Mouse (Mus musculus): Measurements from ENCODE around the gene Ppp1r9b. TPM values are rescaled to one million over a fixed set of nuclear protein-coding genes. Genes with fewer than 3 reads are reported as not detected.
"Not testable (repeated sequence)": the region's sequence is repeated elsewhere in the genome, so short reads cannot be mapped to it uniquely, and the experiment has no call there.

The Ppp1r9b gene
- polyA plus RNA-seq, 1 experiment from 2014 or later, result 20.8 TPM

DNA sequence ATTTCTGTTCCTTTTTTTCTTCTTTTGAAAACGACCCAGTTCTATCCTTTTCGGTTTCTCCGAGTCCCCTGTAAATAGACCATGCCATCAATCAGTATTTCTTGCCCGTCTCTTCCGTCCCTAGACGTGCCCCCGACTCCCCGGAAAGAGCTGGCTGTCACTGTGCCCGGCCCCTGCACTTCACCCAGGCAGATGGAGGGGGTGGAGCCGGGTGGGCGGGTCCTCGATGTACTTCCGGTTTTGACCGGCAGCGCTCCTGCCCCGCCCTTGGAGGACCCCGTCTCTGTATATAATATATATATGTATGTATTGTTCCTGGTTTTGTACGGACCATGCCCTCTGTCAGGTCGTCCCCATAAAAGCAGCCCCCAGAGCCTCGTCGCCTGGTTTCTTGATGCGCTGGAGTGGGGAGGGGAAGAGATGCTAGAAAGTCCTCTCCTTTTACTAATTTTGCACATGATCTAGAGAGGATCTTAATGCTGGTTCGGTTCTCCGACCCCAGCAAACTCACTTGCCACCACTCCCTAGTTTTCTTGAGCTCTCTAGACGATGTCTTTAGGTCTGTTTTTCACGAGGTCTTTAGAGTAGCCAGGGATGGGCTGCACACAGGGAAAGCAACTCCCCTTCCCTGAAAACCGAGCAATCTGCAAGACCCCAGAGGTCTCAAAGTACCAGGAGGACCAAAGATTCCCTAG lies 15.8 kb downstream of the Ppp1r9b start:
- Histone ChIP-seq H3K36me3 (ENCODE audit: control insufficient read depth, insufficient read depth, low read length) (peaks cover 42% of the 10 kb centered on the region), H3K27me3 (replicated peaks; ENCODE audit: control insufficient read depth, insufficient read depth, low read length) (no peaks in the 10 kb centered on the region), H3K4me1 (ENCODE audit: control insufficient read depth, insufficient read depth, low read length) (peaks cover 23% of the 10 kb centered on the region), H3K9me3 (replicated peaks; ENCODE audit: control insufficient read depth, low read length) (no peaks in the 10 kb centered on the region), H3K4me2 (ENCODE audit: low read length) (peak overlapping the region; percentile 68), H3K27ac (ENCODE audit: low read depth, low read length) (peak overlapping the region; percentile 80), H3K4me3 (ENCODE audit: low read depth, low read length) (peak overlapping the region; percentile 30), H3K9ac (ENCODE audit: low read length) (peak overlapping the region; percentile 60)
- 1% methylated on average over 27 of the region's 27 CpGs for WGBS
- ATAC-seq (peak; percentile 58), DNase-seq (ENCODE audit: low spot score) (peak; percentile 90)

DNA sequence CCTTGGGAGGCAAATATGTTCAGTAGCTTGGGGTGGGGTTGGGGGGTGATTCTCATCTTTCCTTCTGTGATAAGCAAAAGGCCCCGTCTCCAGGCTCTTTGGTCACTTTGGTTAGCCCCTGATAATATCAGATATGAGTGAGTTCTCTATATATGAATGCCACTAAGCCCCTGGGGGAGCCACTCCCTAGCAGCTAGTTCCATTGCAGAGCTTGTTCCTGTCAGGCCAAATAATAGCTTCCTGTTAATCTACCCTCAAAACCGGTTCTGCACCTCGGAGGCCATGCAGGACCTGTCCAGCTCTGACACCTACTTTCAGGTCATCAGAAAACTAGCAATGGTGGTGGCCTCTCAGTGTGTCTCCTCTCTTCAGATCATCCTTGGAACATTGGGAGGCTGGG lies 16.6 kb downstream of the Ppp1r9b start:
- ATAC-seq, result no peak
- H3K4me2 ChIP-seq (ENCODE audit: low read length), result peak overlapping the region; percentile 68
- H3K27ac ChIP-seq (ENCODE audit: low read depth, low read length), result peak overlapping the region; percentile 80
- no peaks in the 10 kb centered on the region for H3K9me3 ChIP-seq (replicated peaks; ENCODE audit: control insufficient read depth, low read length)
- H3K4me1 ChIP-seq (ENCODE audit: control insufficient read depth, insufficient read depth, low read length), result peaks cover 31% of the 10 kb centered on the region
- H3K27me3 ChIP-seq (replicated peaks; ENCODE audit: control insufficient read depth, insufficient read depth, low read length), result no peaks in the 10 kb centered on the region
- WGBS, result 81% methylated on average over 3 of the region's 3 CpGs
- H3K9ac ChIP-seq (ENCODE audit: low read length), result 0 out of 2 replicates have a peak overlapping the region, but pooled peaks have one; percentile 60
- no peak overlapping the region for H3K4me3 ChIP-seq (ENCODE audit: low read depth, low read length)
- DNase-seq (ENCODE audit: low spot score), result no peak
- H3K36me3 ChIP-seq (ENCODE audit: control insufficient read depth, insufficient read depth, low read length), result peaks cover 35% of the 10 kb centered on the region

DNA sequence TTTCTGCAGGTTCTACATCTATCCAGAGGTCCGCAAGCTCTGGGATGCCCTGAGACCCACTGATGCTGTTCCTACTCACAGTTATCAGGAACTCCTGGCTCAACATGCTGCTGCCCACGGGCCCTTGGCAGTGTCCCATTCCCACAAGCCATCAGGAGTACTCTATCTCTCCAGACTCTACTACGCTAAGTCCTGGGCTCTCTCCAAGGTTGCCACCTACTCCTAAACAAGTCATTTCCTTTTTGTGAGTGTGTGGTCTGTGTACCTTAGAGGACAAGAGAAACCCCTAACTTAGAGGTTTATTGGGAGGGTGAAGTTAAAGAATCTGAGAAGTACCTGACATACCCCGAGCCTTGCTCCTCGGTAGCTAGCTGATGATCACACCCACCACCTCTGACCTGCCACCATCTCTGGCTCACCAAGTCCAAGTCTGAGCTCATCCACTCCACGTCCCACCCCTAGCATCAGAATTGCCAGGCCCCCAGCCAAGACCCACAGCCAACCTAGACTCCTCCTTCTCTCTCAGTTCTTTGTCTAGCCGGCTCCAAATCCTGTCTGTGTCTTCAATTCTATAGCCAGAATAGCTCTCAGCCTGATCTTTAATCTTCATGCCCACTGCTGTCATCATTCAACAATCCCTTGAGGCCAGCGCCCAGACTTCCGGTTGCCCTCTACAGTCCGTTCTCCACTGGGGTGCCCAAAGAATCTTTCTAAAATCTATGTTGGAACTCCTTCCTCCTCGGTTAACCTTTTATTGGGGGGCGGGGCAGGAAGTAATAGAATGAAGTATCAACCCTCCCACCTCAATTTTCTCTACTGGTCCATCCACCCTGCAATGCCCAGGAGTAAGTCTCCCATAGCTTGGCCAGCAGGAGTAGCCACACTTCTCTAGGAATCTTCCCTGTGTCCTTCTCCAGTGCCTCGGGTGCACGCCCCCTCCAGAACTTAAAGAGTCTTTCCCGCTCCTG lies 18.1 kb downstream of the Ppp1r9b start:
- peak; percentile 59 for DNase-seq (ENCODE audit: low spot score)
- peaks cover 20% of the 10 kb centered on the region for H3K36me3 ChIP-seq (ENCODE audit: control insufficient read depth, insufficient read depth, low read length)
- H3K27ac ChIP-seq (ENCODE audit: low read depth, low read length), result peak overlapping the region; percentile 98
- H3K4me1 ChIP-seq (ENCODE audit: control insufficient read depth, insufficient read depth, low read length), result peaks cover 43% of the 10 kb centered on the region
- peak overlapping the region; percentile 91 for H3K4me3 ChIP-seq (ENCODE audit: low read depth, low read length)
- no peaks in the 10 kb centered on the region for H3K9me3 ChIP-seq (replicated peaks; ENCODE audit: control insufficient read depth, low read length)
- H3K27me3 ChIP-seq (replicated peaks; ENCODE audit: control insufficient read depth, insufficient read depth, low read length), result no peaks in the 10 kb centered on the region
- H3K9ac ChIP-seq (ENCODE audit: low read length), result peak overlapping the region; percentile 99
- ATAC-seq, result peak; percentile 6; the same call in 1 of the 2 replicates
- peak overlapping the region; percentile 92 for H3K4me2 ChIP-seq (ENCODE audit: low read length)
- 31% methylated on average over 15 of the region's 15 CpGs for WGBS

DNA sequence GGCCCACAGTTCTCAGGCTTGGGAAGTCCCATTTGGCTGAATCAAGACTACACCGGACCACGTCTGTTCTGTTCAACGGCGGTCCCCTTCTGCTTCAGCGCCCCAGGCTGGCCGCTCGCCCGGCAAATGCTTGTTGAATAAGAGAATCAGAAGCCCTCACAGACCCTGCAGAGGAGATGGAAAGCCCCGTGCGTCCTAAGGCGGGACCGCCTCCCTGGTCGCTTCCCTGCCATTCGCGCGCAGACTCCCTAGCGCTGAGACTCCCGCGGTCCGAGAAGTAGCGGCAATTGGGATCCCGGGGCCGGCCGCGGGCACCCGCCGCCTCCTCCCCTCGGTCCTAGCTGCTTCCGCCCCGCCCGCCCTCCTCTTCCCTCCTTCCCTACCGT lies 18.8 kb downstream of the Ppp1r9b start, which contains the start of gene Samd14:
Gene Samd14, plus strand, starts transcription at position 251 of the 386 bp plus-strand sequence.
- Histone ChIP-seq H3K4me1 (ENCODE audit: control insufficient read depth, insufficient read depth, low read length) (peaks cover 46% of the 10 kb centered on the region), H3K4me2 (ENCODE audit: low read length) (peak within 1 kb of the TSS; percentile 92), H3K4me3 (ENCODE audit: low read depth, low read length) (peak within 1 kb of the TSS; percentile 91), H3K9ac (ENCODE audit: low read length) (peak within 1 kb of the TSS; percentile 99), H3K27ac (ENCODE audit: low read depth, low read length) (peak within 1 kb of the TSS; percentile 98), H3K9me3 (replicated peaks; ENCODE audit: control insufficient read depth, low read length) (no peaks in the 10 kb centered on the region), H3K36me3 (ENCODE audit: control insufficient read depth, insufficient read depth, low read length) (peaks cover 21% of the 10 kb centered on the region), H3K27me3 (replicated peaks; ENCODE audit: control insufficient read depth, insufficient read depth, low read length) (no peaks in the 10 kb centered on the region)
- under 1% methylated on average over 32 of the region's 32 CpGs for WGBS
- ATAC-seq (peak; percentile 85), DNase-seq (ENCODE audit: low spot score) (peak; percentile 94)

DNA sequence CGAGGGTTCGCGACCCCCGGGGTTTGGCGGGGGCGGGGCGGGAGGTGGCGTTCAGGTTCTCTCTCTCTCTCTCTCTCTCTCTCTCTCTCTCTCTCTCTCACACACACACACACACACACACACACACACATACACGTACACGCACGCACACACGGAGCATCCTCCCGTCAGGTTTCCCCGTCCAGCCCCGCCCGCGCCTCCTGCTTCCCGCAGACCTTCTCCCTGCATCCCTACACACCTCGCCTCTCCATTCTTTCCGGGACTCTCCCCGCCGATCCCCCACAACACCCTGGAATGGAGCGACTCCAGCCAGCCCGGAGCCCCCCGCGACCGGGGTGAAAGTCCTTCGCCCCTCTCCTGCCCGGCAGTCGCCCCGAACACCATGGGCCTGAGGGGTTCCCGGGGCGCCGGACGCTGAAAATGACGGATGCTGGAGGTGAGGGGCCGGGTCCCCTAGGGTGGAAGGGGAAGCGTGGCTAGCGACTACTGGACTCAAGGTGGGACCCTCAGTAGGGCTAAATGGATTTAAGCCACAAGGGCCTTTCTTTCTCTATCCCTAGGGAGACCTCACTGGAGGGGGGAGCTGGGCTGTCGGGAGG lies 19.4 kb downstream of the Ppp1r9b start:
- ATAC-seq, result peak; percentile 54
- H3K4me1 ChIP-seq (ENCODE audit: control insufficient read depth, insufficient read depth, low read length), result peaks cover 46% of the 10 kb centered on the region
- H3K9ac ChIP-seq (ENCODE audit: low read length), result peak overlapping the region; percentile 99
- DNase-seq (ENCODE audit: low spot score), result peak; percentile 69
- H3K4me2 ChIP-seq (ENCODE audit: low read length), result peak overlapping the region; percentile 92
- H3K36me3 ChIP-seq (ENCODE audit: control insufficient read depth, insufficient read depth, low read length), result peaks cover 21% of the 10 kb centered on the region
- peak overlapping the region; percentile 98 for H3K27ac ChIP-seq (ENCODE audit: low read depth, low read length)
- peak overlapping the region; percentile 91 for H3K4me3 ChIP-seq (ENCODE audit: low read depth, low read length)
- no peaks in the 10 kb centered on the region for H3K27me3 ChIP-seq (replicated peaks; ENCODE audit: control insufficient read depth, insufficient read depth, low read length)
- 1% methylated on average over 32 of the region's 40 CpGs for WGBS
- H3K9me3 ChIP-seq (replicated peaks; ENCODE audit: control insufficient read depth, low read length), result no peaks in the 10 kb centered on the region

DNA sequence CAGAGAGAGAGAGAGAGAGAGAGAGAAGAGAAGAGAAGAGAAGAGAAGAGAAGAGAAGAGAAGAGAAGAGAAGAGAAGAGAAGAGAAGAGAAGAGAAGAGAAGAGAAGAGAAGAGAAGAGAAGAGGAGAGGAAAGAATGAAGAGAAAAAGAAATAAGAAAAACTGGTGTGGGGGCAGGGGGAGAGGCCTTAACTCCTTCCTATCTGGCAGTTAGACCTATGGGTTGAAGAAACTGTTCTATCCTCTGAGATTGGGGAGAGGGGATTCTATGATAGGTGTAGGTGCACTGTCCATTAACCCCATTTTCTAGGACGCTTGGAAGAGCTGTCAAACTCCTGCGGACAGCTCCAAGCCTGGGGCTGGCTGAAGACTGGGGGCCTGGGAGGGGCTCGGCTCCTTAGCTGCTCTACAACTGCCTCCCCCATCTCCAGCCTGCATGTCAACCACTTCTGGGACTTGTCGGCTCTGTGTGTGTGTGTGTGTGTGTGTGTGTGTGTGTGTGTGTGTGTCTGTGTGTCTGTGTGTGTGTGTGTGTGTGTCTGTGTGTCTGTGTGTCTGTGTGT lies 20.1 kb downstream of the Ppp1r9b start:
- not testable (repeated sequence) for DNase-seq (ENCODE audit: low spot score)
- H3K4me1 ChIP-seq (ENCODE audit: control insufficient read depth, insufficient read depth, low read length), result peaks cover 46% of the 10 kb centered on the region

DNA sequence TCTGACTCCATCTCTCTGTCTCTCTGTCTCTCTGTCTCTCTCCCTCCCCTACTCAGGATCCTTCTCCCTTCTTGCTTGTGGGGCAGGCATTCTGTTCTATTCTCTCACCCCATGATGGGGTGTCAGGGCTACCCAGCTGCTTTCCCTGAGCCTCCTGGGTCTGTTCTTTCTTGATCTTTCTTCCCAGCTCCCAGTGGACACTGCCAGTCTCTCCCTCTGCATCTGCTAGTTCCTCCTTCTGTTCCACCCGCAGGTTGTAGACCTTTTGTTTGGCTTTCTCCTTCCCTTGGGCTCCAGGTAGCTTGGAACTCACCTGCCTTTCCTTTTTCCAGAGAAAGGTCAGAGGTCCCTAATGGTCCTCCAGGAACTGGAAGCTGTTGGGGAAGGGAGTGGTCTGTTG lies 20.6 kb downstream of the Ppp1r9b start:
- Histone ChIP-seq H3K9ac (ENCODE audit: low read length) (peak overlapping the region; percentile 99), H3K9me3 (replicated peaks; ENCODE audit: control insufficient read depth, low read length) (no peaks in the 10 kb centered on the region), H3K4me3 (ENCODE audit: low read depth, low read length) (peak overlapping the region; percentile 91), H3K4me2 (ENCODE audit: low read length) (peak overlapping the region; percentile 92), H3K27me3 (replicated peaks; ENCODE audit: control insufficient read depth, insufficient read depth, low read length) (no peaks in the 10 kb centered on the region), H3K36me3 (ENCODE audit: control insufficient read depth, insufficient read depth, low read length) (peaks cover 25% of the 10 kb centered on the region), H3K4me1 (ENCODE audit: control insufficient read depth, insufficient read depth, low read length) (peaks cover 44% of the 10 kb centered on the region), H3K27ac (ENCODE audit: low read depth, low read length) (0 out of 2 replicates have a peak overlapping the region, but pooled peaks have one; percentile 55)
- no peak for DNase-seq (ENCODE audit: low spot score)
- ATAC-seq, result no peak
- 29% methylated on average over 1 of the region's 1 CpGs for WGBS

More for the DNA sequence above, 20.1 kb downstream of the Ppp1r9b start:
- not testable (repeated sequence) for H3K9me3 ChIP-seq (replicated peaks; ENCODE audit: control insufficient read depth, low read length); ATAC-seq; H3K27me3 ChIP-seq (replicated peaks; ENCODE audit: control insufficient read depth, insufficient read depth, low read length)
- peak overlapping the region; percentile 98 for H3K27ac ChIP-seq (ENCODE audit: low read depth, low read length)
- H3K4me2 ChIP-seq (ENCODE audit: low read length), result peak overlapping the region; percentile 92
- 2% methylated on average over 4 of the region's 4 CpGs for WGBS
- peak overlapping the region; percentile 99 for H3K9ac ChIP-seq (ENCODE audit: low read length)
- H3K4me3 ChIP-seq (ENCODE audit: low read depth, low read length), result peak overlapping the region; percentile 91
- H3K36me3 ChIP-seq (ENCODE audit: control insufficient read depth, insufficient read depth, low read length), result peaks cover 21% of the 10 kb centered on the region

DNA sequence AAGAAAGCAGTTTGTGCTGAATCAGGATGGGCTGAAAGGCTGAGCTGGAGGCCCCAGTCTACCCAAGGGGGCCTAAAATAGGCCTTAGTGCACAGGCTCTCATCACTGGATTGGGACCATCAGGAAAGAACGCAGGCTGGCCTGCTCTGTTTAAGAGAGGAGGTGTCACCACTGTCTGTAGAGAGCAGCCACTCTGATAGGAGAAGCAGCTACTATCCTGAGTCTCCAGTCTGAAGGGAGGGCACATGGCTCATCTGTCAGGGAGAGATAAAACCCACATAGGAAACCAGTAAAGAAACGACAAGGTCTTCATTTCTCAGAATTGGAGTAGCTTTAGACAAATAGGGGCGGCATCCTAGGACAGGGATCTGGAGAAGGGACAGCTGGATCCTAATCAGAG lies 21.2 kb downstream of the Ppp1r9b start:
- WGBS, result 41% methylated on average over 3 of the region's 3 CpGs
- Histone ChIP-seq H3K27me3 (replicated peaks; ENCODE audit: control insufficient read depth, insufficient read depth, low read length) (no peaks in the 10 kb centered on the region), H3K4me3 (ENCODE audit: low read depth, low read length) (peak overlapping the region; percentile 91), H3K9ac (ENCODE audit: low read length) (peak overlapping the region; percentile 99), H3K36me3 (ENCODE audit: control insufficient read depth, insufficient read depth, low read length) (peaks cover 27% of the 10 kb centered on the region), H3K4me2 (ENCODE audit: low read length) (peak overlapping the region; percentile 92), H3K9me3 (replicated peaks; ENCODE audit: control insufficient read depth, low read length) (no peaks in the 10 kb centered on the region), H3K27ac (ENCODE audit: low read depth, low read length) (0 out of 2 replicates have a peak overlapping the region, but pooled peaks have one; percentile 55), H3K4me1 (ENCODE audit: control insufficient read depth, insufficient read depth, low read length) (peaks cover 40% of the 10 kb centered on the region)
- ATAC-seq (no peak), DNase-seq (ENCODE audit: low spot score) (no peak)

Measured in forebrain, embryonic 14.5 days (tissue).